Comparison of ENCODE assay signal across 8 mouse cellular contexts in genomic region chr8:71463188-71464033, GRCm38 (mm10). TPM values are rescaled to one million over a fixed set of nuclear protein-coding genes. Genes with fewer than 3 reads are reported as not detected.
A peak's percentile ranks its signal among the peaks of the same experiment; 100 is the strongest.
DNase-seq lines count a peak whose midpoint lies in the region; ATAC-seq lines count a peak whose summit lies in the region.

Gene Abhd8 (minus strand): TSS chr8:71463655.

- H3K4me3 ChIP-seq in hindbrain, embryonic 10.5 days = peak within 1 kb of the TSS; percentile 86

- H3K4me1 ChIP-seq in hindbrain, embryonic 10.5 days (replicated peaks) = peaks cover 47% of the 10 kb centered on the region

- under 1% methylated on average over 55 of the region's 55 CpGs for WGBS in hindbrain, embryonic 10.5 days

- ATAC-seq in frontal cortex, adult (ENCODE audit: low TSS enrichment) = peak; percentile 66

- H3K9me3 ChIP-seq in hindbrain, embryonic 10.5 days = no peaks in the 10 kb centered on the region

- H3K27me3 ChIP-seq in hindbrain, embryonic 10.5 days (ENCODE audit: insufficient read depth, poor library complexity, severe bottlenecking) = peaks cover 16% of the 10 kb centered on the region

- DNase-seq in MEL-GATA-1-ER (ENCODE audit: extremely low read depth, low read depth) = peak; percentile 83
- peak; percentile 99 for DNase-seq in cerebellum, adult 8-10 months
- peak; percentile 97 for DNase-seq in hindbrain, embryonic 10.5 days (ENCODE audit: low spot score)
- DNase-seq in layer of hippocampus, postnatal 10 days (ENCODE audit: low spot score in 2 of 2) = peak; percentile 98 to 99
- DNase-seq in lung, postnatal 10 days = peak; percentile 98
- DNase-seq in ovary, postnatal 36 days (ENCODE audit: low spot score) = peak; percentile 96
- peak; percentile 99 for DNase-seq in thymus, postnatal 25 days

- peak within 1 kb of the TSS; percentile 91 for H3K27ac ChIP-seq in hindbrain, embryonic 10.5 days

- H3K36me3 ChIP-seq in hindbrain, embryonic 10.5 days = peaks cover 47% of the 10 kb centered on the region

RNA-seq across cellular contexts. Expression of gene Abhd8, which starts in this region (rescaled TPM):
- polyA plus RNA-seq in hindbrain, embryonic 10.5 days (2016; fragmentation: Nextera tagmentation; extraction: Ambion mirVana) = 76.3 and 88.4 TPM in 2 replicates
- total RNA-seq in layer of hippocampus, postnatal 10 days (2021) = 100 to 1,000 TPM; 145 to 159 TPM

Comparison
In these comparisons a context has a peak if more than half of its experiments do, and no peak if none do; other contexts are left out.
1. Peak in every context shown above with its lines: DNase-seq, ATAC-seq, H3K4me3 ChIP-seq and H3K27ac ChIP-seq.